Mouse (Mus musculus) stomach, postnatal 0 days (tissue): ENCODE measurements at regions not wholly inside any gene's neighbourhood (a gene's known extent, or its start where the extent isn't known, plus 50 kb on each side); places are given as distances from the start of the nearest gene placed in this dataset.

Source experiments
- ATAC-seq: fragments of 200-750 bp; cut with Nextera tagmentation; 2 replicates; pipeline ENCODE4 v1.8.0; 2017; ENCODE audit not compliant: low FRiP score, low TSS enrichment
- DNase-seq: peaks from one replicate; pipeline ENCODE4 v3.0.0-alpha.2; 2016; ENCODE audit warnings: low spot score
- H3K27ac ChIP-seq: fragments of 300-500 bp; sonication (generic); replicated peaks from 2 replicates; pipeline ENCODE4 v1.5.1; 2014; ENCODE audit warnings: mild to moderate bottlenecking, control low read depth
- H3K27me3 ChIP-seq: fragments of 300-500 bp; sonication (generic); 2 replicates; pipeline ENCODE4 v1.6.1; 2014; ENCODE audit warnings: low read length; ENCODE audit not compliant: control insufficient read depth, insufficient read depth
- H3K36me3 ChIP-seq: fragments of 300-500 bp; sonication (generic); 2 replicates; pipeline ENCODE4 v1.6.1; 2014; ENCODE audit warnings: low read length, mixed read lengths; ENCODE audit not compliant: control insufficient read depth, insufficient read depth
- H3K4me1 ChIP-seq: fragments of 300-500 bp; sonication (generic); replicated peaks from 2 replicates; pipeline ENCODE4 v1.6.1; 2014; ENCODE audit warnings: antibody characterized with exemption; ENCODE audit not compliant: control insufficient read depth, insufficient read depth
- H3K4me2 ChIP-seq: fragments of 300-500 bp; sonication (generic); replicated peaks from 2 replicates; pipeline ENCODE4 v1.6.1; 2014; ENCODE audit warnings: low read depth, mild to moderate bottlenecking, control low read depth, moderate library complexity
- H3K4me3 ChIP-seq: fragments of 300-500 bp; sonication (generic); 2 replicates; pipeline ENCODE4 v1.5.1; 2014; ENCODE audit warnings: low read depth, low read length, control low read depth
- H3K9ac ChIP-seq: fragments of 300-500 bp; sonication (generic); 2 replicates; pipeline ENCODE4 v1.6.1; 2014; ENCODE audit warnings: mild to moderate bottlenecking, low read length, control low read depth, mixed read lengths
- H3K9me3 ChIP-seq: fragments of 300-500 bp; sonication (generic); 2 replicates; pipeline ENCODE4 v1.6.1; 2016; ENCODE audit warnings: low read length; ENCODE audit not compliant: control insufficient read depth
- CTCF ChIP-seq: IDR thresholded peaks from 2 replicates; pipeline ENCODE4 v1.5.1; 2016; ENCODE audit warnings: antibody characterized with exemption, low read depth, mild to moderate bottlenecking, moderate library complexity
- EP300 ChIP-seq: optimal IDR thresholded peaks from 2 replicates; pipeline ENCODE3; 2016; ENCODE audit warnings: antibody characterized with exemption
- WGBS: fragments of 180-500 bp; shearing (Covaris S2); extraction: QIAGEN DNeasy Blood & Tissue Kit; methylation state at CpG from one replicate; pipeline ENCODE4 v1.1.7; 2014; 5-methylcytosine and 5-hydroxymethylcytosine counted together

GRCm38 (mm10) chr9:61278216-61278758 is 93.9 kb upstream of the Tle3 start:
- no peaks in the 10 kb centered on the region for H3K4me1 ChIP-seq
- no peak for TF ChIP-seq CTCF
- TF ChIP-seq EP300 = no peak
- H3K27me3 ChIP-seq = no peaks in the 10 kb centered on the region; the same call in 1 of the 2 replicates
- H3K9me3 ChIP-seq = no peaks in the 10 kb centered on the region
- 20% methylated on average over 12 of the region's 12 CpGs for WGBS
- ATAC-seq = no peak; the same call in 1 of the 2 replicates
- no peak overlapping the region for H3K27ac ChIP-seq
- H3K4me3 ChIP-seq = no peak overlapping the region
- H3K4me2 ChIP-seq = peak overlapping the region; percentile 25
- no peak overlapping the region for H3K9ac ChIP-seq
- DNase-seq = no peak
- no peaks in the 10 kb centered on the region for H3K36me3 ChIP-seq

GRCm38 (mm10) chr9:61279044-61279543 is 93.1 kb upstream of the Tle3 start:
- no peaks in the 10 kb centered on the region for H3K4me1 ChIP-seq
- H3K9ac ChIP-seq = no peak overlapping the region
- 64% methylated on average over 9 of the region's 9 CpGs for WGBS
- ATAC-seq (no peak; the same call in 1 of the 2 replicates), DNase-seq (no peak)
- no peaks in the 10 kb centered on the region for H3K9me3 ChIP-seq
- no peaks in the 10 kb centered on the region; the same call in 1 of the 2 replicates for H3K27me3 ChIP-seq
- no peak for TF ChIP-seq EP300
- no peak for TF ChIP-seq CTCF
- no peaks in the 10 kb centered on the region for H3K36me3 ChIP-seq
- no peak overlapping the region for H3K27ac ChIP-seq
- no peak overlapping the region for H3K4me3 ChIP-seq
- H3K4me2 ChIP-seq = no peak overlapping the region

- no peaks in the 10 kb centered on the region; the same call in 1 of the 2 replicates for H3K27me3 ChIP-seq
- H3K4me2 ChIP-seq = no peak overlapping the region
- WGBS = 80% methylated on average over 12 of the region's 12 CpGs
- TF ChIP-seq EP300 = no peak
- no peak for TF ChIP-seq CTCF
- no peak for ATAC-seq
- H3K36me3 ChIP-seq = no peaks in the 10 kb centered on the region
- H3K4me1 ChIP-seq = no peaks in the 10 kb centered on the region
- H3K4me3 ChIP-seq = no peak overlapping the region
- no peak overlapping the region for H3K27ac ChIP-seq
- H3K9ac ChIP-seq = no peak overlapping the region
- DNase-seq = no peak
- H3K9me3 ChIP-seq = no peaks in the 10 kb centered on the region
Observed at GRCm38 (mm10) chr9:61280856-61281582, 91.1 kb upstream of the Tle3 start.

DNA sequence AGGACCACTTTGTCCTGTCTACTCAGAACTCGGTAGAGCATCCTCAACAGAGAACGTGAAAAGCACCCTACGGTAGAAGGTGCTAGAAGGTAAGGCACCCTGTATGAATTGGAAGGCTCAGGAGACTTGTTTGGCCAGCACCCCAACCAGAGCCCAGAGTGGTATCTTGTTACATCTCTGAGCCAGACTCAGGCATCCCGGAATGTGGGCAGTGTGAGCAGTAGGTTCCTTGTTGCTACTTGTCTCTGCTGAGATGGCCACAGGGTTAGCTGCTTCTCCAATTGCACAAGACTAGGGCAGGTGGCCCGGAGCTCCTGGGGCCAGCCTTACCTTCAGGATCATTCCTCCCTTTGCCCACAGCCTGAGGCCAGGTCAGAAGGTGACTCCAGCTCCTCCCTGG is 88.9 kb upstream of the Tle3 start:
- no peak overlapping the region for H3K9ac ChIP-seq
- H3K36me3 ChIP-seq = no peaks in the 10 kb centered on the region
- ATAC-seq (no peak), DNase-seq (no peak)
- H3K27me3 ChIP-seq = no peaks in the 10 kb centered on the region; the same call in 1 of the 2 replicates
- no peak overlapping the region for H3K27ac ChIP-seq
- no peak overlapping the region for H3K4me2 ChIP-seq
- WGBS = 73% methylated on average over 5 of the region's 5 CpGs
- H3K4me1 ChIP-seq = no peaks in the 10 kb centered on the region
- H3K9me3 ChIP-seq = no peaks in the 10 kb centered on the region
- no peak overlapping the region for H3K4me3 ChIP-seq
- TF ChIP-seq EP300 = no peak
- TF ChIP-seq CTCF = no peak

DNA sequence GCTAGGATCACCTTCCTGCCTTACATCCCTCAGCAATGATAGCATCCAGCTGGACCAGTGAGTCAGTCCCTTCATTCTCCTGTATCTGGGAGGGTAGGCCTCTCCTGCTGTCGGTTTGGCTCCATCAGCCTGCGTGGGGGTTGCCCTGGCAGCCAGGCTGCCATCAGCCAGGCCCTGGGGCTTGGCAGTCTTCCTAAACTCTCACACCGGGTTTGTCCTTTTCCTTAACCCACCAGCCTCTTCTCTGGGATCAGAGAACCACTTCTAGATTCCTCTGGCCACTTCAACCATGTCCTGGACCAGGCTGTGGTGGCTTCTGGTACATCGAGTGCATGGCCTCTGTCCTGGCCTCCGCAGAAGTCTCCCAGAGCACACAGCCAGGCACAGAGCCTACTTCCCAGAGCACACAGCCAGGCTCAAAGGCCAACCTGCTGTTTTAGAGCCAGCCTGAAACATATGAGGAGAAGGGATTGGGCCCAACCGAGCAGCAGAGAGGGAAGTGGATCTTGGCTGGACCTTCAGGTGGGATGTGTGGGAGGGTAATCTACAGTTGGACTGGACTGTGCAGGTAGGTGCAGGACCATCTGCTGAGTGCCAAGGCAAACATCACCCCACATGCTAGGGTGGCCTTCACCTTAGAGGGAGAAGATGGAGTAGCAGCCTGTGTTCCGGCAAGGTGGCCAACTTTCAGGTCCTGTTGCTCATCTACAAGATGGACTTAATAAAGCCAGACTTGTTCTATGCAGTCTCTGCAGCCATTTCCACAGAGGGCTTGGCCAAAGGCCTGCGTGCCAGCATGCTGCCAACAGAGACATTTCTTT is 87.8 kb upstream of the Tle3 start:
- H3K9ac ChIP-seq = no peak overlapping the region
- TF ChIP-seq EP300 = no peak
- no peak for TF ChIP-seq CTCF
- H3K9me3 ChIP-seq = no peaks in the 10 kb centered on the region
- no peaks in the 10 kb centered on the region for H3K36me3 ChIP-seq
- H3K27ac ChIP-seq = no peak overlapping the region
- no peak overlapping the region for H3K4me2 ChIP-seq
- ATAC-seq = no peak
- H3K27me3 ChIP-seq = no peaks in the 10 kb centered on the region
- H3K4me1 ChIP-seq = no peaks in the 10 kb centered on the region
- no peak overlapping the region for H3K4me3 ChIP-seq
- WGBS = 84% methylated on average over 8 of the region's 8 CpGs
- no peak for DNase-seq
